Mouse (Mus musculus): ENCODE data around the gene Hid1.

GRCm38 (mm10) chr11:115398085-115398484 is 30.5 kb upstream of the Hid1 start:
- TF ChIP-seq EP300 (IDR thresholded peaks at IDR 0.05; ENCODE audit: low read depth): no peak
- no peak for TF ChIP-seq CTCF (IDR thresholded peaks at IDR 0.05; ENCODE audit: low read depth)

All from liver, postnatal 0 days (tissue).